Mouse (Mus musculus): Measurements from ENCODE around the gene Cltc. TPM values are rescaled to one million over a fixed set of nuclear protein-coding genes. Genes with fewer than 3 reads are reported as not detected.

Cltc gene
- polyA plus RNA-seq, 1 experiment from 2014 or later: 179 TPM

DNA sequence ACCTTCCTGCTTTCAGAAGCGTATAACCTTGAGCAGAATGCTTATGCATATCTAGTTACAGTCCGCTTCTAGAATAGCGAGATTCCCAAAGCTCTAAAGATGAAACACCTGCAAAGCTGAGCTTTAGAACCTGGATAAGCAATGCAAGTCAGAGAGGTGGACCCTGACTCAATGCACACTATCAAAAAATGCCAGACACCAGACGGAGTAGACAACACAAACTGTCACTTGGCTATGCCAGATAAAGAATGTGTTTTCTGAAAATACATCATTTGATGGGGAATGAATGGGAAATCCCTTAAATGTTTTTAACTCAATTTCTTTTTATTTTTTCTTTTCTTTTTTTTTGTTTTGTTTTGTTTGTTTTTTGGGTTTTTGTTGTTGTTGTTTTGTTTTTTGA, 81.8 kb downstream of the Cltc start:
- Histone ChIP-seq H3K4me3 (no peak overlapping the region), H3K36me3 (no peaks in the 10 kb centered on the region), H3K9me3 (replicated peaks) (no peaks in the 10 kb centered on the region), H3K27me3 (no peaks in the 10 kb centered on the region), H3K9ac (no peak overlapping the region), H3K27ac (no peak overlapping the region), H3K4me1 (no peaks in the 10 kb centered on the region), H3K4me2 (replicated peaks) (no peak overlapping the region)
- 94% methylated on average over 4 of the region's 4 CpGs for WGBS
- no peak for ATAC-seq (ENCODE audit: low FRiP score)

DNA sequence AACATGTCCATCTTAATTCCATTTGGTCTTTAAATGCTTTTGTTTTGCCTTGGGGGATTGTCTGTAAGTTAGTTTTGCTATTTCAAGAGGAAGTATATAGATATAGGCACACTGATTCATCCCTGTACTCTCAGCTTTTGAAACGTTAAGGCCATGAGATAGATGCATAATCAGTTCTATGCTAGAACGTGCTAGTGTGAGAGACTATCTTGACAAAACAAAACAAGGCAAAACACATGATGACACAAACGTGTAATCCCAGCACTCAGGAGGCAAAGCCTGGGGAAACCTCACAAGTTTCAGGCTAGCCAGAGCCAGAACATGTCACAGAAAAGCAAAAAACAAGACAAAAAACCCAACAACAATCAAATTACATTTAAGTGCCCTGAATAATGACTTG, 84.6 kb downstream of the Cltc start:
- no peak overlapping the region for H3K9ac ChIP-seq
- no peaks in the 10 kb centered on the region for H3K27me3 ChIP-seq
- WGBS: 87% methylated on average over 3 of the region's 3 CpGs
- no peaks in the 10 kb centered on the region for H3K36me3 ChIP-seq
- H3K4me2 ChIP-seq (replicated peaks): no peak overlapping the region
- H3K27ac ChIP-seq: no peak overlapping the region
- H3K4me1 ChIP-seq: no peaks in the 10 kb centered on the region
- no peak for ATAC-seq (ENCODE audit: low FRiP score)
- no peaks in the 10 kb centered on the region for H3K9me3 ChIP-seq (replicated peaks)
- no peak overlapping the region for H3K4me3 ChIP-seq

DNA sequence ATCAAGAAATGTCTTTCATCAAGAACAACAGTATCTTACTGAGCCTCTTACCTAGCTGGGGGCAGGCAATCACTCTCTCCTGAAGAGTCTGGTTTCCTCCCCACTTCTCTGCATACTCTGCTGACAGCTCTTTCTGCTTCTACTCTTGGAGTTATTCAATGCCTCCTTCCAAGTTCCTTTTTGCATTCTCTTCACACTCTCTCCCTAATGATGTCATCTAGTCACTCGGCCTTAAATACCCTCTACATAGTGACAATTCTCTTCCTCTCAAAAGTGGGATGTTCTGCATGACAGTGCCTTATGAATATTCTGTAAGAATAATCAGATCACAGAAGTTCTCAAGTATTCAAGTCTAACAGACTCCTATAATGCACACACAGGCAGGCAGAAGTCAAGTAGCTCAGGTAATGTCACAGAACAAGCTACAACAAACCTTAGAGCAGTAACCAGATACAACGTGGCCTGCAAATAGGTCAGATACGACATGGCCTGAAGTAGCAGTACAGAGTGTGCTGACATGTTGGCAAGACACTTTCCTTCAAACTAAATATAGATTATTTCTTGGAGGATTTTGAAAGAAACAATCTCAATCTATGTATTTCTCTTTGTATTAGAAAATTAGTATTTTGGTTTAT, 86.2 kb downstream of the Cltc start:
- Histone ChIP-seq H3K4me2 (replicated peaks) (no peak overlapping the region), H3K27me3 (no peaks in the 10 kb centered on the region), H3K9me3 (replicated peaks) (no peaks in the 10 kb centered on the region), H3K4me3 (no peak overlapping the region), H3K9ac (no peak overlapping the region), H3K4me1 (no peaks in the 10 kb centered on the region), H3K27ac (no peak overlapping the region), H3K36me3 (no peaks in the 10 kb centered on the region)
- no peak for ATAC-seq (ENCODE audit: low FRiP score)
- WGBS: 72% methylated on average over 3 of the region's 3 CpGs

DNA sequence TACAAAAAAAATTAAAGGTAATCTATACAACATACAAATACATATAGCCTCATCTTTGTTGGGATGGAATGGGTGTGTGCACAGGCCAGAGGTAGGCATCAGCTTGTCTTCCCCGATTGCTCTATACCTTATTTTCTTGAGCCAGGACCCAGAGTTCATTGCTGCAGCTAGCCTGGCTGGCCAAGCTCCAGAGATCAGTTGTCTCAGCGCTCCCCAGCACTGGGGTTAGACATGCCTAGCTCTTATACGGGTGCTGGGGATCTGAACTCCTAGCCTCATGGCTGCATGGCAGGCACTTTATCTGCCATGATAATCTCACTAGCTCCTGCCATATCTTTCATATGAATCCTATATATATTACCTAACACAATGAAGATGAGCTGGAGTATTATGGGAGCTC, 89.2 kb downstream of the Cltc start:
- Histone ChIP-seq H3K4me3 (no peak overlapping the region), H3K36me3 (peaks cover 14% of the 10 kb centered on the region), H3K4me2 (replicated peaks) (no peak overlapping the region), H3K9ac (no peak overlapping the region), H3K27me3 (no peaks in the 10 kb centered on the region), H3K27ac (no peak overlapping the region), H3K4me1 (no peaks in the 10 kb centered on the region), H3K9me3 (replicated peaks) (no peaks in the 10 kb centered on the region)
- no peak for ATAC-seq (ENCODE audit: low FRiP score)
- 92% methylated on average over 3 of the region's 3 CpGs for WGBS

DNA sequence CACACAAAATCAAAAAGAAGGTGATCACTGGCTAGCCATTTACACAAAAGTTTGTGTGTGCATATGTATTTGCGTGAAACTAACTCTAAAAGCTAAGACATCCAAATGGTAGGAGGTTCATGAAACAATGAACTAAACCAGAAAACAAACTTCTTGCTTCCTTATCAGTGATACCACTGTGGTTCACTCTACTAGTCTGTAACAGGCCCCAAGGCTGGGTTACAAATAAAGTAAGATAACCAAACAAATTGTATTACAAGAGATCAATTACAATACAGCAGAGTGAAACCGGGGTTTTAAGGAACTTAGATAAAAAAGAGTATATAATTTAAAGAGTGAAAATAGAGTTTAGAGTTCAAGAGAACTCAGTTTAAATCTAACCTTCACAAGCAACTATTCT, 89.8 kb downstream of the Cltc start:
- H3K27ac ChIP-seq: no peak overlapping the region
- no peak overlapping the region for H3K4me2 ChIP-seq (replicated peaks)
- H3K4me1 ChIP-seq: no peaks in the 10 kb centered on the region
- 94% methylated on average over 2 of the region's 2 CpGs for WGBS
- no peaks in the 10 kb centered on the region for H3K9me3 ChIP-seq (replicated peaks)
- H3K36me3 ChIP-seq: peaks cover 16% of the 10 kb centered on the region
- no peak overlapping the region for H3K9ac ChIP-seq
- ATAC-seq (ENCODE audit: low FRiP score): no peak
- H3K4me3 ChIP-seq: no peak overlapping the region
- no peaks in the 10 kb centered on the region for H3K27me3 ChIP-seq

DNA sequence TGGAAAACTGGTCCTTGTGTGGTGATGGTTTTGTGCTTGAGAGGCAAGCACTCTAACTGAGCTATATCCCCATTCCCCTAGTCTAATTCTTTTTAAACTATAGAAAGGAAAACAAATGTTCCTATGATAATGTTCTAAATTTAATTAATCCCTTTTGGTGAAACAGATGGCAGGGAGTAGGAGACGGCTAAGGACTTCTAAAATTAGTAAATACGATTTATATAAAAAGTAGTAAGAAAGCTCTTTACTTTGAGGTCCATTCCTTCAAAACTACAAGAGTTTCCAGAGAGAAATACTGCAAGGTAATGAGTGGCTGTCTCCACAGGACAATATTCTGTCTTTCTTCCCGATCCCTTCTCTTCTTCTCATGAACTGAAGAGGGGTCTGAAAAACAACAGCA, 93.0 kb downstream of the Cltc start:
- Histone ChIP-seq H3K27me3 (no peaks in the 10 kb centered on the region), H3K9ac (no peak overlapping the region), H3K4me2 (replicated peaks) (no peak overlapping the region), H3K27ac (no peak overlapping the region), H3K4me1 (no peaks in the 10 kb centered on the region), H3K36me3 (peaks cover 33% of the 10 kb centered on the region), H3K4me3 (no peak overlapping the region), H3K9me3 (replicated peaks) (no peaks in the 10 kb centered on the region)
- WGBS: 91% methylated on average over 3 of the region's 3 CpGs
- no peak for ATAC-seq (ENCODE audit: low FRiP score)

DNA sequence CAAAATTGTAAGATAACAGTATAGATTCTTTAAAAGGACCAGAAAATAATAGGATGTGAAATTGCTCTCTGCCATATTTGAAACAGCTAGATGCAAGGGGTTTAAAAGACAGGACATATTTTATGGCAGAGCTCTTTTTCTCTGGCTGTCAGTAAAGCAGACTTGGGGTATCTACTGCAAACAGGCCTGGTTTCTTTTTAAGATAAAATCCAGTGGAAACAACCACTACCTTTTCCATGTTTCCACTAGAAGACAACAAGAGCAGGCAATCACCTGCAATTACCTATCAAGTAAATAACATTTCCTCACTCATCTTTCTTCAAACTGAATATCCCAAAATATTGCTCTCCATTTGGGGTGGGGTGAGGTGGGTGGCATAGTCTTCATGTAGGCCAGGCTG, 93.4 kb downstream of the Cltc start:
- H3K27me3 ChIP-seq: no peaks in the 10 kb centered on the region
- H3K36me3 ChIP-seq: peaks cover 33% of the 10 kb centered on the region
- H3K4me2 ChIP-seq (replicated peaks): no peak overlapping the region
- H3K4me1 ChIP-seq: no peaks in the 10 kb centered on the region
- no peak overlapping the region for H3K9ac ChIP-seq
- H3K4me3 ChIP-seq: no peak overlapping the region
- no peak for ATAC-seq (ENCODE audit: low FRiP score)
- H3K27ac ChIP-seq: no peak overlapping the region
- no peaks in the 10 kb centered on the region for H3K9me3 ChIP-seq (replicated peaks)

DNA sequence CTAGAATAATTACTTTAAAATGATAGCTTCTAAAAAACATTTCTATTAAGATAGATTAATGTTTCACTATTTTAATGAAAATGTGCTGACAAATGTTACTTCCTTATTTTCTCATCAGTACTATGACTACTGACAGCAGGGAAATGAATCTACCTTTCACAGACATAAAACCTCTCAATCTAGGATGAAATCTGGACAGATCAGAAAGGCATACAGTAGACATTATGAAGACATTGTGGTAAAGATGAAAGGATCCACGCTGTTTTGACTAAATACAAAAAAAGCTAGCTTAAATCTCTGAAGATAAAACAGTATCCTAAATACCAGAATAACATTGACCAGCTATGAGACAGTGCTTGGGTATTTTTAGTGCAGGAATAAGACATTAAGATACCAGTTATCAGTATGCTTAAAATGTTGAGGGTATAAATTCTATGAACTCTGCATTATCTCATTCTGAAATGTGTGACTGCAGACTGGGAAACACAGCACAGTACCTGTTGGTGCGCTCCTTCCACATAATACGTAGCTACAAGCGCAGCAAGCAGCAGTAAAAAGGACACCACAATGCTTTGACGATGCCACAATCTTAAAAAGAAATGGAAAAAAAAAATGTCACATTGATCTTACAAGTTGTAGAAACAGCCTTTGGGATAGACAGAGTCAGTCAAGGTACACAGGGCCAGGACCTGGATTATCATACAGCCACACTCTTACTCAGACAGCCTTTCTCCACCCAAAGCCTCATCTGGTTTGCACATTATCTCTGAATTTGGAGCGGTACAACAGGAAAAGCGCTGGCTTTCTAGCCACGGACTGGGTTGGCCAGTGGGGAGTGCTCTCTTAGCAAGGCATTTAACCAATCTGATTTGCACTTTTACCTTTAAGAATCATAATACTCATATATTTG, 94.1 kb downstream of the Cltc start:
- Histone ChIP-seq H3K9ac (no peak overlapping the region), H3K4me1 (no peaks in the 10 kb centered on the region), H3K27me3 (no peaks in the 10 kb centered on the region), H3K4me3 (no peak overlapping the region), H3K27ac (no peak overlapping the region), H3K9me3 (replicated peaks) (no peaks in the 10 kb centered on the region), H3K36me3 (peaks cover 33% of the 10 kb centered on the region), H3K4me2 (replicated peaks) (no peak overlapping the region)
- WGBS: 94% methylated on average over 8 of the region's 8 CpGs
- no peak for ATAC-seq (ENCODE audit: low FRiP score)

DNA sequence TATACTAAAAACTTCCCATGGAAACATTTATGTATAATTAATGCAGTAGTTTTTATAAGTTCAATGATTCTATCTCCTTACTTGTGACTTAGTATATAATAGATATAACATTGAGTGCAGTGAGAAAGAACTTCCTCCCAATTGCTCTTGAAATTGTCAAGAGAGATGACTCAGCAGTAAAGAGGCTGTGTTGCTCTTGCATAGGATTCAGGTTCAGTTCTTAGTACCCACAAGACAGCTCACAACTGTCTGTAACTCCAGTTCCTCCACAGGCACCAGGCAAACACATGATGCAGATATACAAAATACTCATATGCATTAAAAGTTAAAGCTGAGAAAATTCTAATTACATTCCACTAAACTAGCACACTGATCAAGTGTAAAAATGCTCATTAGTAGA, 99.5 kb downstream of the Cltc start:
- Histone ChIP-seq H3K9me3 (replicated peaks) (no peaks in the 10 kb centered on the region), H3K36me3 (peaks cover 19% of the 10 kb centered on the region; the same call in 1 of the 2 replicates), H3K4me2 (replicated peaks) (no peak overlapping the region), H3K27ac (no peak overlapping the region), H3K4me1 (no peaks in the 10 kb centered on the region), H3K9ac (no peak overlapping the region), H3K27me3 (no peaks in the 10 kb centered on the region), H3K4me3 (no peak overlapping the region)
- no peak for ATAC-seq (ENCODE audit: low FRiP score)

DNA sequence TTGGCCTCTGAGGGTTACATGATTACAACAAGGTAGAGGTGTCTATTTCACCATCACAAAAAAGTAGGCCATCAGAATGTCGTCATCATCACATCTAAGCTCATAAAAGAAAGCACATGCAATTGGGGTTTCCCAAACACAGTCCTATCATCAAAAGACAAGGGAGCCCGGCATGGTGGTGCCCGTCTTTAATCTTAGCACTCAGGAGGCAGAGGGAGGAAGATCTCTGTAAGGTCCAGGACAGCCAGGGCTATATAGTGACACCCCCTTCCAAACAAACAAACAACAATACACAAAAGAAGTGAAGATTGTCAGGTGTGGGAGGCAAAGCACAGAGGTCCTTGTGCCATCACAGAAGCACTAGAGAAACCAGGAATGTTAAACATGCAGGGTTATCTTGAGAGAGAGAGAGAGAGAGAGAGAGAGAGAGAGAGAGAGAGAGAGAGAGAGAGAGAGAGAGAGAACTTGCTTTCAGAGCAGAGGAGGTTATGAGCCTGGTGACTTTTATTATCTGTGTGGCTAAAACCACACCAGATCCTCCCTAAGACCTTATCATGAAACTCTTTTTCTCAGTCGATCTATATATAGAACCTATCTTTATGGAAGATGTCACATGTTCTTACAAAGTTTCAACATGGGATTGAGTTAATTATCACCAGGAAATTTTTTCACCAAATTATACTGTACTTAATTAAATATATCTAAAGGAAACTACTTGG, 100.4 kb downstream of the Cltc start:
- Histone ChIP-seq H3K4me2 (replicated peaks) (no peak overlapping the region), H3K4me1 (no peaks in the 10 kb centered on the region), H3K9ac (no peak overlapping the region), H3K4me3 (no peak overlapping the region), H3K27ac (no peak overlapping the region), H3K36me3 (peaks cover 12% of the 10 kb centered on the region; the same call in 1 of the 2 replicates), H3K9me3 (replicated peaks) (no peaks in the 10 kb centered on the region), H3K27me3 (no peaks in the 10 kb centered on the region)
- WGBS: 88% methylated on average over 4 of the region's 4 CpGs
- ATAC-seq (ENCODE audit: low FRiP score): no peak

DNA sequence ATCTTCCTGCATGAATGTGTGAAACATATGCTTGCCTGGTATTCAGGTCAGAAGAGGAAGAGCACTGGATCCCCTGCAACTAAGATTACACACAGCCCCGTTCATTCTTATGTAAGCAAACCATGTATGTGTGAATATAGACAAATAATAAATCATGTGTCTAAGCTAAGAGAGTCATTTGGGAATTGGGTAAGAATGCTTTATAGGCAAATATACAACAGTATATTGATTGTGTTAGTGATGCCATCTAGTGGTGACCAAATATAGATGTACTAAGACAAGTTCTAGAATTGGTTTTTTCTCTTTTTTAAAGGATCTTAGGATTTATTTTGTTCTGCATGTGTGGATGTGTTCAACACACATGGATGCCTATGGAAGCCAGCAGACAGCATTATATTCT, 101.7 kb downstream of the Cltc start:
- no peaks in the 10 kb centered on the region for H3K4me1 ChIP-seq
- no peak for ATAC-seq (ENCODE audit: low FRiP score)

DNA sequence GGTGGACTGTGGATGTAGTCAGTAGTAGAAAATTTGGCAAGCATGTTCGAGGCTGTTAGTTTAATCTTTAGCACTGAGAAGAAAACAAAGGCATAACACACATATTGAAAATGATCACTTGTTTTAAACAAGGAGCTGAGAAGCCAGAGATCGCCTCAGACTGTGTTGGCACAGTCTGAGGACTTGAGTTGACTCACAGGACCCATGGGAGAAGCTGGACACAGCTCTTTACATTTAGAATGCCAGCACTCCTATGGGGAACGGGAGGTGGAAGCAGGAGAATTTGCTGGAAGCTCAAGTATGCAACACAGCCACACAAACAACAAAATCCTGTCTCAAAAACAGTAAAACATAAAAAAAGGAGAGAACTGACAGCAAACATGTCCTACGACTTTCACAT, 103.3 kb downstream of the Cltc start:
- 91% methylated on average over 4 of the region's 4 CpGs for WGBS
- Histone ChIP-seq H3K4me2 (replicated peaks) (no peak overlapping the region), H3K36me3 (no peaks in the 10 kb centered on the region), H3K27ac (no peak overlapping the region), H3K27me3 (no peaks in the 10 kb centered on the region), H3K9me3 (replicated peaks) (no peaks in the 10 kb centered on the region), H3K9ac (no peak overlapping the region), H3K4me1 (no peaks in the 10 kb centered on the region), H3K4me3 (no peak overlapping the region)
- ATAC-seq (ENCODE audit: low FRiP score): no peak

More for the DNA sequence above, 101.7 kb downstream of the Cltc start:
- Histone ChIP-seq H3K9ac (no peak overlapping the region), H3K4me3 (no peak overlapping the region), H3K36me3 (peaks cover 3% of the 10 kb centered on the region; the same call in 1 of the 2 replicates), H3K27ac (no peak overlapping the region), H3K27me3 (no peaks in the 10 kb centered on the region), H3K4me2 (replicated peaks) (no peak overlapping the region), H3K9me3 (replicated peaks) (no peaks in the 10 kb centered on the region)
- 58% methylated on average over 1 of the region's 1 CpGs for WGBS
